Mouse (Mus musculus) inflammation-experienced regulatory T-cells, adult 6 months (primary cell): ENCODE results near the gene Shh. TPM values are rescaled to one million over a fixed set of nuclear protein-coding genes. Genes with fewer than 3 reads are reported as not detected.

Source experiments
- ATAC-seq: one replicate; pipeline ENCODE4 v1.8.0; 2017
- polyA plus RNA-seq, 3 experiments: library from polyadenylated mRNA; unstranded; fragments of 100-300 nt; shearing (Covaris generic); gene quantifications; one replicate each; pipeline ENCODE4 v1.2.1; 2017

Gene Shh
- polyA plus RNA-seq, 3 experiments from 2014 or later = not detected

GRCm38 (mm10) chr5:28459456-28460225, 7.4 kb downstream of the Shh start:
- no peak for ATAC-seq

GRCm38 (mm10) chr5:28458821-28459240, 8.2 kb downstream of the Shh start:
- ATAC-seq = no peak

GRCm38 (mm10) chr5:28457921-28458641, 9.0 kb downstream of the Shh start:
- ATAC-seq = no peak

GRCm38 (mm10) chr5:28456366-28456765, 10.7 kb downstream of the Shh start:
- no peak for ATAC-seq

GRCm38 (mm10) chr5:28455721-28456120, 11.3 kb downstream of the Shh start:
- ATAC-seq = no peak

- ATAC-seq = no peak
Measured at GRCm38 (mm10) chr5:28454546-28454945, 12.5 kb downstream of the Shh start.

- no peak for ATAC-seq
Measured at GRCm38 (mm10) chr5:28453523-28453922, 13.5 kb downstream of the Shh start.

- no peak for ATAC-seq
Measured at GRCm38 (mm10) chr5:28453086-28453485, 14.0 kb downstream of the Shh start.

GRCm38 (mm10) chr5:28451053-28451638, 15.9 kb downstream of the Shh start:
- ATAC-seq = no peak

- no peak for ATAC-seq
Measured at GRCm38 (mm10) chr5:28450126-28450890, 16.7 kb downstream of the Shh start.

GRCm38 (mm10) chr5:28425926-28426325, 41.1 kb downstream of the Shh start:
- no peak for ATAC-seq

- no peak for ATAC-seq
Measured at GRCm38 (mm10) chr5:28423781-28424180, 43.3 kb downstream of the Shh start.

GRCm38 (mm10) chr5:28419640-28420265, 47.3 kb downstream of the Shh start:
- ATAC-seq = no peak

GRCm38 (mm10) chr5:28418734-28419133, 48.3 kb downstream of the Shh start:
- ATAC-seq = no peak

GRCm38 (mm10) chr5:28416029-28416428, 51.0 kb downstream of the Shh start:
- no peak for ATAC-seq

GRCm38 (mm10) chr5:28414076-28414475, 53.0 kb downstream of the Shh start:
- no peak for ATAC-seq

GRCm38 (mm10) chr5:28413533-28413932, 53.5 kb downstream of the Shh start:
- no peak for ATAC-seq

GRCm38 (mm10) chr5:28412006-28412685, 54.9 kb downstream of the Shh start:
- no peak for ATAC-seq
